Mouse (Mus musculus): Measurements from ENCODE around the gene Fbxl17. TPM values are rescaled to one million over a fixed set of nuclear protein-coding genes. Genes with fewer than 3 reads are reported as not detected.
A peak's percentile ranks its signal among the peaks of the same experiment; 100 is the strongest.

The Fbxl17 gene
- polyA plus RNA-seq, 1 experiment from 2014 or later: 4.3 TPM

- H3K4me3 ChIP-seq (ENCODE audit: low read depth, low read length): no peak overlapping the region
- ATAC-seq: no peak
- WGBS: 88% methylated on average over 5 of the region's 5 CpGs
- no peaks in the 10 kb centered on the region for H3K4me1 ChIP-seq (replicated peaks; ENCODE audit: control insufficient read depth, insufficient read depth, low read length)
- H3K9me3 ChIP-seq (ENCODE audit: control insufficient read depth): no peaks in the 10 kb centered on the region
- no peak for TF ChIP-seq CTCF (IDR thresholded peaks at IDR 0.05; ENCODE audit: low read depth)
- H3K9ac ChIP-seq (ENCODE audit: low read depth, low read length): no peak overlapping the region
- H3K27ac ChIP-seq (ENCODE audit: low read depth, low read length): no peak overlapping the region
- no peaks in the 10 kb centered on the region; the same call in 1 of the 2 replicates for H3K36me3 ChIP-seq (ENCODE audit: control insufficient read depth, insufficient read depth)
- H3K27me3 ChIP-seq (replicated peaks; ENCODE audit: control insufficient read depth, insufficient read depth, low read length): no peaks in the 10 kb centered on the region
- no peak overlapping the region for H3K4me2 ChIP-seq (replicated peaks; ENCODE audit: low read depth)
Measured at GRCm38 (mm10) chr17:63240731-63241106, 259.1 kb downstream of the Fbxl17 start.

DNA sequence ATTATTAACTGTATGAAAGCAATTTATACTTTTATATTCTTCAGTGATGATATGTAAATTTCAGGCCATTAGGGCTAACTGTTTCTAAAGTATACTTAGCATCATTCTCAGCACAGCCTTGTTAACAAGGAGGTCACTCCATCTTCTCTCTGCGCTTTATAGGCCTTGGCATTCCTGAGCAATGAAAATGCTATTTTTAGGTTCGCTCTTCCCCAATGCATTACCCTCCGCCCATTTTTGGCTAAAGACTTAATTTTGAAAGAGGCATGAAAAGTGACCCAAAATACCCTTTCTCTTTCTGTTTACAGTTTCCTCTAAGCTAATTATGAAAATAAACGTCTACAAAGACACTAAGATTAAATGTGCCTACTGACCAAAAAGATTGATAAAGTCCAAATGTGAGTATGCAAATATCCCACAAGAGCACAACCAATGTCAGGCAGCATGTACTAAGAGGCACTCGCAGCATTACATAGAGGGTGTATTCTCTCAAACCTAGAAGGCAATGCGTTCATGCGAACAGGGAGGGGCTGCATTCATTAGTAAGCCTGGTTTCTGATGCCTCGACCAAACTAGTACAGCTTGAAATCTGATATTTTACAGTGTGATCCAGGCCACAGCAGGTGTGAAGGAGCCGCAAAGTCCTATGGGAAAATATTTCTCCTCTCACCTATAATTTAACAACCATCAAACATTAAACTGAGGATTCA is 259.6 kb downstream of the Fbxl17 start:
- no peaks in the 10 kb centered on the region for H3K9me3 ChIP-seq (ENCODE audit: control insufficient read depth)
- H3K27ac ChIP-seq (ENCODE audit: low read depth, low read length): no peak overlapping the region
- no peaks in the 10 kb centered on the region; the same call in 1 of the 2 replicates for H3K36me3 ChIP-seq (ENCODE audit: control insufficient read depth, insufficient read depth)
- no peak for ATAC-seq
- H3K27me3 ChIP-seq (replicated peaks; ENCODE audit: control insufficient read depth, insufficient read depth, low read length): no peaks in the 10 kb centered on the region
- no peak for TF ChIP-seq CTCF (IDR thresholded peaks at IDR 0.05; ENCODE audit: low read depth)
- 70% methylated on average over 9 of the region's 9 CpGs for WGBS
- H3K9ac ChIP-seq (ENCODE audit: low read depth, low read length): no peak overlapping the region
- H3K4me1 ChIP-seq (replicated peaks; ENCODE audit: control insufficient read depth, insufficient read depth, low read length): no peaks in the 10 kb centered on the region
- no peak overlapping the region for H3K4me3 ChIP-seq (ENCODE audit: low read depth, low read length)
- no peak overlapping the region for H3K4me2 ChIP-seq (replicated peaks; ENCODE audit: low read depth)

DNA sequence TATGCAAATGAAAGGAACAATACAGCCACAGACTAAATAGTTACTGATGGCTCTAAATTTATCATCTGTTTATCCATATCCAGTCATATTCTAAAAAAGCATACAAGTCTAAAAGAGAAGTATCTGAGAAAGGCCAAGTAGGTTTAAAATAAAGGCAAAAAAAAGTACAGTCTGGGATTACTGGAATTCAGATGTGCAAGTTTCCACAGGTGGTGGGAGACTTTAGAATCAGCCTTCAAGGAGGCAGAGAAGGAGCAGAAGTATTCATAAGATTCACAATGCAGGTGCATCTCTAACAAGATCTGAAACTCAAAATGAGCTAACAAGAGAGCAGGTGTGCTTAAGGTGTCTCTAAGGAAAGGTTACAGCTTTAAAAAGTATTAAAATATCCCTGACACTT is 263.0 kb downstream of the Fbxl17 start:
- no peak for ATAC-seq
- Histone ChIP-seq H3K9ac (ENCODE audit: low read depth, low read length) (no peak overlapping the region), H3K36me3 (ENCODE audit: control insufficient read depth, insufficient read depth) (no peaks in the 10 kb centered on the region), H3K4me1 (replicated peaks; ENCODE audit: control insufficient read depth, insufficient read depth, low read length) (no peaks in the 10 kb centered on the region), H3K4me2 (replicated peaks; ENCODE audit: low read depth) (no peak overlapping the region), H3K9me3 (ENCODE audit: control insufficient read depth) (no peaks in the 10 kb centered on the region), H3K4me3 (ENCODE audit: low read depth, low read length) (no peak overlapping the region), H3K27ac (ENCODE audit: low read depth, low read length) (no peak overlapping the region), H3K27me3 (replicated peaks; ENCODE audit: control insufficient read depth, insufficient read depth, low read length) (no peaks in the 10 kb centered on the region)
- TF ChIP-seq CTCF (IDR thresholded peaks at IDR 0.05; ENCODE audit: low read depth): no peak

DNA sequence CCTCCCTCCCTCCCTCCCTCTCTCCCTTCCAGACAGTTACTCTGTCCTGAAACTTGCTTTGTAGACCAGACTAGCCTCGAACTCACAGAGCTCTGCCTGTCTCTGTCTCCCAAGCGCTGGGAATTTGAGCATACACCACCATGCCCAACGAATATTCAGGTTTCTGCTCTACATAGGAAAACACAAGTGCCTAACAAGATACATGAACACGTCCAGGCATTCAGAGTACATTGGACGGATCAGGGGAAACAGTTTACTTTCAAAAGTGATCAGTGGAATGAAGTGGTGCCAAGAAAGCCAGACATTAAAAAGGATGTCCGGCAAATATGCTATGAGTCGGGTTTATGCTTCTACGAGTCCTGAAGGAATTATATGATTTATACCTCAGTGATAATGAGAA is 263.6 kb downstream of the Fbxl17 start:
- Histone ChIP-seq H3K4me2 (replicated peaks; ENCODE audit: low read depth) (no peak overlapping the region), H3K4me3 (ENCODE audit: low read depth, low read length) (no peak overlapping the region), H3K4me1 (replicated peaks; ENCODE audit: control insufficient read depth, insufficient read depth, low read length) (no peaks in the 10 kb centered on the region), H3K9me3 (ENCODE audit: control insufficient read depth) (no peaks in the 10 kb centered on the region), H3K9ac (ENCODE audit: low read depth, low read length) (no peak overlapping the region), H3K27me3 (replicated peaks; ENCODE audit: control insufficient read depth, insufficient read depth, low read length) (no peaks in the 10 kb centered on the region), H3K27ac (ENCODE audit: low read depth, low read length) (no peak overlapping the region), H3K36me3 (ENCODE audit: control insufficient read depth, insufficient read depth) (no peaks in the 10 kb centered on the region)
- WGBS: 69% methylated on average over 8 of the region's 8 CpGs
- TF ChIP-seq CTCF (IDR thresholded peaks at IDR 0.05; ENCODE audit: low read depth): no peak
- ATAC-seq: no peak

DNA sequence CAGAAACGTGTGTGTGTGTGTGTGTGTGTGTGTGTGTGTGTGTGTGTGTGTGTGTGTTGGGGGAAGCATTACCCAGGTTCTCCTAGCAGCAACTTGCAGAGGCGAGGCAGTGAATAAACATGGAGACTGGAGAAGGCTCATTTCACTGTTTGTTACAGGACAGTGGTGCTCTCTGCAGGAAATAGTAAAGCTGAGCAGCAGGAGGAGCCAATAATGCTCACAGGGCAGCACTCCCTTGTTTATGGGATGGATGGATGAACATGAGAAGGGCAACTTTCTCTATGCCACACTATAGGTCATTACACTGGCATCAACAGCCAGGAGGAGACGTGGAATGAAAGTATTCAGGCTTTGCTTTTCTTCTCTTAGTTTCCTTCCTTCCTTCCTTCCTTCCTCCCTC is 264.0 kb downstream of the Fbxl17 start:
- H3K4me3 ChIP-seq (ENCODE audit: low read depth, low read length): no peak overlapping the region
- no peak for ATAC-seq
- H3K27me3 ChIP-seq (replicated peaks; ENCODE audit: control insufficient read depth, insufficient read depth, low read length): no peaks in the 10 kb centered on the region
- no peak overlapping the region for H3K4me2 ChIP-seq (replicated peaks; ENCODE audit: low read depth)
- H3K9ac ChIP-seq (ENCODE audit: low read depth, low read length): no peak overlapping the region
- no peak overlapping the region for H3K27ac ChIP-seq (ENCODE audit: low read depth, low read length)
- no peaks in the 10 kb centered on the region for H3K9me3 ChIP-seq (ENCODE audit: control insufficient read depth)
- WGBS: 68% methylated on average over 3 of the region's 3 CpGs
- peak; percentile 37 for TF ChIP-seq CTCF (IDR thresholded peaks at IDR 0.05; ENCODE audit: low read depth)
- H3K4me1 ChIP-seq (replicated peaks; ENCODE audit: control insufficient read depth, insufficient read depth, low read length): no peaks in the 10 kb centered on the region
- H3K36me3 ChIP-seq (ENCODE audit: control insufficient read depth, insufficient read depth): no peaks in the 10 kb centered on the region

DNA sequence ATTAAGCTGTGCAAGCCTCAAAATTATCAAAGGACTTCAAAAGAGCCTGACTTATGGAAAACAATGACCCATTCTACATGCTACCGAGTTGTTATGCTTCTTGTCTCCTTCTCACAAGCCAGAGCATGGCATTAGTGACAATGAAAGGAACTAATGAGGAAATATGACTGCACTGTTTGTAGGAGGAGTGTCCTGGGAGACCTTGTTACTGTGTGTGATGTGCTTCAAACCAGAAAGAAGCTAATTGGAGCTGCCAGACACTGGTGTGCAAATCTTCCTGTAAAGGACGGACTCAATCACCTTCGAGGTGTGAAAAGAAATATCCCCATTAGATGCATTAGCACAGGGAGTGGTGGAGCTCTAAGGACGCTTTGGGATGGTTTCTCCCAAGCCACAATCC is 270.7 kb downstream of the Fbxl17 start:
- no peak for ATAC-seq
- Histone ChIP-seq H3K9me3 (ENCODE audit: control insufficient read depth) (no peaks in the 10 kb centered on the region), H3K27ac (ENCODE audit: low read depth, low read length) (no peak overlapping the region), H3K9ac (ENCODE audit: low read depth, low read length) (no peak overlapping the region), H3K36me3 (ENCODE audit: control insufficient read depth, insufficient read depth) (no peaks in the 10 kb centered on the region), H3K4me2 (replicated peaks; ENCODE audit: low read depth) (no peak overlapping the region), H3K27me3 (replicated peaks; ENCODE audit: control insufficient read depth, insufficient read depth, low read length) (no peaks in the 10 kb centered on the region), H3K4me3 (ENCODE audit: low read depth, low read length) (no peak overlapping the region), H3K4me1 (replicated peaks; ENCODE audit: control insufficient read depth, insufficient read depth, low read length) (no peaks in the 10 kb centered on the region)
- no peak for TF ChIP-seq CTCF (IDR thresholded peaks at IDR 0.05; ENCODE audit: low read depth)
- WGBS: 80% methylated on average over 4 of the region's 4 CpGs

DNA sequence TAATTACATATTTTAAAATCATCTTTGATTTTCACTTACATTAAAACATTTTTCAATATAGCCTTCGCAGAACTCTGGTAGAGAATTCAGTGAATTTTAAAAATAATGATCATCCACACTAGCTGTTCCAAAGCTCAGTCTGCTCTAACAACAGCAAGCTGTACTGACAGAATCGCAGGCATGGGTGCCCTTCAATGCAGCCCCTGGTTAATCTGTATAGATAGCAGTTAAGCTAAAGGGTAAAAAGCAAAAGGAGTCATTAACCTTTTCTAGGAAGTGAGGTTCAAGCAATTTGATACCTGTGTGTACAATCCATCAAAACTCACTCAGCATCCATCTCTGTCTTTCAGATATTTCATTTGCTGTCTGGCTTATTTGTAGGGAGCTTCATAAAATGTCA is 273.4 kb downstream of the Fbxl17 start:
- Histone ChIP-seq H3K9me3 (ENCODE audit: control insufficient read depth) (no peaks in the 10 kb centered on the region), H3K4me1 (replicated peaks; ENCODE audit: control insufficient read depth, insufficient read depth, low read length) (no peaks in the 10 kb centered on the region), H3K9ac (ENCODE audit: low read depth, low read length) (no peak overlapping the region), H3K4me2 (replicated peaks; ENCODE audit: low read depth) (no peak overlapping the region), H3K27ac (ENCODE audit: low read depth, low read length) (no peak overlapping the region), H3K4me3 (ENCODE audit: low read depth, low read length) (no peak overlapping the region), H3K36me3 (ENCODE audit: control insufficient read depth, insufficient read depth) (no peaks in the 10 kb centered on the region), H3K27me3 (replicated peaks; ENCODE audit: control insufficient read depth, insufficient read depth, low read length) (no peaks in the 10 kb centered on the region)
- TF ChIP-seq CTCF (IDR thresholded peaks at IDR 0.05; ENCODE audit: low read depth): no peak
- ATAC-seq: no peak
- WGBS: 58% methylated on average over 2 of the region's 2 CpGs

Data from intestine, postnatal 0 days (tissue).